Mouse (Mus musculus) CH12.LX (cell line): ENCODE data around the gene Son. TPM values are rescaled to one million over a fixed set of nuclear protein-coding genes. Genes with fewer than 3 reads are reported as not detected.

ENCODE experiments used
- DNase-seq: peaks from one replicate; pipeline ENCODE4 v3.0.0-alpha.2; 2013; ENCODE audit errors: extremely low read depth
- H3K27ac ChIP-seq: 2 replicates; pipeline ENCODE4 v1.5.1; 2012; ENCODE audit warnings: low read depth, mild to moderate bottlenecking, control low read depth, moderate library complexity; ENCODE audit not compliant: insufficient read depth
- H3K27me3 ChIP-seq: replicated peaks from 2 replicates; pipeline ENCODE3; 2012; ENCODE audit warnings: inconsistent platforms
- H3K36me3 ChIP-seq, 2 experiments: replicated peaks in 1 of 2; 2 replicates each; pipeline versions ENCODE3 to v1.6.1; 2012; ENCODE audit warnings: inconsistent platforms in 1 of 2, low read length in 1 of 2, mild to moderate bottlenecking in 1 of 2, mixed read lengths in 1 of 2, moderate library complexity in 1 of 2; ENCODE audit not compliant: control insufficient read depth in 1 of 2, insufficient read depth in 1 of 2
- H3K4me1 ChIP-seq, 2 experiments: 2 replicates each; pipeline ENCODE4 v1.6.1; 2012; ENCODE audit warnings: inconsistent platforms in 1 of 2, moderate library complexity in 1 of 2; ENCODE audit not compliant: insufficient read depth in 2 of 2, control insufficient read depth in 1 of 2
- H3K4me2 ChIP-seq: 2 replicates; pipeline ENCODE4 v1.6.1; 2012; ENCODE audit warnings: low read depth, mild to moderate bottlenecking, control low read depth; ENCODE audit not compliant: poor library complexity, insufficient read depth, severe bottlenecking
- H3K4me3 ChIP-seq, 3 experiments: fragments of 150-350 bp in 1 of 3; sonication (generic) in 1 of 3; replicated peaks in 1 of 3; 2 replicates each; pipeline versions ENCODE3 to v1.5.1; 2011 to 2012; ENCODE audit warnings: low read depth in 2 of 3, low read length in 2 of 3, mild to moderate bottlenecking in 2 of 3, moderate library complexity in 2 of 3, control low read depth in 1 of 3, improper control_type of control experiment in 1 of 3, inconsistent platforms in 1 of 3, mixed read lengths in 1 of 3; ENCODE audit not compliant: poor library complexity in 1 of 3
- H3K79me2 ChIP-seq: replicated peaks from 2 replicates; pipeline ENCODE4 v1.6.1; 2012; ENCODE audit warnings: mild to moderate bottlenecking, moderate library complexity; ENCODE audit not compliant: control insufficient read depth, poor library complexity, insufficient read depth, severe bottlenecking; ENCODE audit errors: extremely low read depth
- H3K9ac ChIP-seq: 2 replicates; pipeline ENCODE4 v1.6.1; 2012; ENCODE audit warnings: low read depth, mild to moderate bottlenecking, control low read depth, moderate library complexity; ENCODE audit not compliant: insufficient read depth
- H3K9me3 ChIP-seq: replicated peaks from 2 replicates; pipeline ENCODE3; 2012; ENCODE audit warnings: low read length, inconsistent platforms, mixed read lengths
- CHD1 ChIP-seq: IDR thresholded peaks from 2 replicates; pipeline ENCODE4 v1.6.1; 2012; ENCODE audit warnings: low read depth, low read length, improper control_type of control experiment, inconsistent platforms
- CHD2 ChIP-seq: IDR thresholded peaks from 2 replicates; pipeline ENCODE4 v1.6.1; 2011; ENCODE audit warnings: low read length, improper control_type of control experiment
- CTCF ChIP-seq, 2 experiments: IDR thresholded peaks in 1 of 2; conservative IDR thresholded peaks in 1 of 2; 2 replicates each; pipeline ENCODE4 v1.5.1; 2011 to 2012; ENCODE audit warnings: low read depth in 2 of 2, low read length in 2 of 2, improper control_type of control experiment in 1 of 2, inconsistent platforms in 1 of 2, mild to moderate bottlenecking in 1 of 2, moderate library complexity in 1 of 2
- E2F4 ChIP-seq: IDR thresholded peaks from 2 replicates; pipeline ENCODE4 v1.6.1; 2011; ENCODE audit warnings: low read depth, low read length, improper control_type of control experiment; ENCODE audit not compliant: insufficient replicate concordance
- EP300 ChIP-seq: IDR thresholded peaks from 2 replicates; pipeline ENCODE4 v1.6.1; 2011; ENCODE audit warnings: low read length, improper control_type of control experiment
- GABPA ChIP-seq: IDR thresholded peaks from 2 replicates; pipeline ENCODE4 v1.6.1; 2012; ENCODE audit warnings: low read depth, low read length, improper control_type of control experiment, inconsistent platforms; ENCODE audit not compliant: insufficient replicate concordance
- IRF4 ChIP-seq: IDR thresholded peaks from 2 replicates; pipeline ENCODE4 v1.6.1; 2014; ENCODE audit warnings: low read depth, mild to moderate bottlenecking, inconsistent platforms, low read length, improper control_type of control experiment
- JUN ChIP-seq: IDR thresholded peaks from 2 replicates; pipeline ENCODE4 v1.6.1; 2011; ENCODE audit warnings: low read depth, mild to moderate bottlenecking, low read length, improper control_type of control experiment, moderate library complexity; ENCODE audit not compliant: insufficient read depth
- MAX ChIP-seq: IDR thresholded peaks from 2 replicates; pipeline ENCODE4 v1.6.1; 2011; ENCODE audit warnings: low read length, improper control_type of control experiment
- MAZ ChIP-seq: IDR thresholded peaks from 2 replicates; pipeline ENCODE4 v1.6.1; 2012; ENCODE audit warnings: low read depth, mild to moderate bottlenecking, inconsistent platforms, low read length, improper control_type of control experiment, moderate library complexity
- MEF2A ChIP-seq: IDR thresholded peaks from 2 replicates; pipeline ENCODE4 v1.6.1; 2014; ENCODE audit warnings: low read depth, mild to moderate bottlenecking, inconsistent platforms, low read length, improper control_type of control experiment, borderline replicate concordance
- NELFE ChIP-seq: IDR thresholded peaks from 2 replicates; pipeline ENCODE4 v1.6.1; 2011; ENCODE audit warnings: low read depth, low read length, improper control_type of control experiment
- PAX5 ChIP-seq: IDR thresholded peaks from 2 replicates; pipeline ENCODE4 v1.6.1; 2012; ENCODE audit warnings: low read length, inconsistent platforms, mixed read lengths
- POLR2AphosphoS2 ChIP-seq: IDR thresholded peaks from 2 replicates; pipeline ENCODE4 v1.6.1; 2011; ENCODE audit warnings: low read depth, low read length, improper control_type of control experiment
- RAD21 ChIP-seq: IDR thresholded peaks from 2 replicates; pipeline ENCODE4 v1.6.1; 2011; ENCODE audit warnings: low read depth, mild to moderate bottlenecking, low read length, improper control_type of control experiment, moderate library complexity
- SIN3A ChIP-seq: IDR thresholded peaks from 2 replicates; pipeline ENCODE4 v1.6.1; 2012; ENCODE audit warnings: low read length, improper control_type of control experiment, inconsistent platforms
- TCF12 ChIP-seq: IDR thresholded peaks from 2 replicates; pipeline ENCODE4 v1.6.1; 2014; ENCODE audit warnings: low read depth, mild to moderate bottlenecking, inconsistent platforms, low read length, improper control_type of control experiment
- UBTF ChIP-seq: IDR thresholded peaks from 2 replicates; pipeline ENCODE4 v1.6.1; 2012; ENCODE audit warnings: low read depth, mild to moderate bottlenecking, inconsistent platforms, low read length, improper control_type of control experiment, moderate library complexity
- ZKSCAN1 ChIP-seq: IDR thresholded peaks from 2 replicates; pipeline ENCODE4 v1.6.1; 2012; ENCODE audit warnings: low read depth, inconsistent platforms, low read length, improper control_type of control experiment, borderline replicate concordance
- ZMIZ1 ChIP-seq: IDR thresholded peaks from 2 replicates; pipeline ENCODE4 v1.6.1; 2012; ENCODE audit warnings: low read depth, mild to moderate bottlenecking, inconsistent platforms, low read length, improper control_type of control experiment
- dilution Hi-C: fragments of 300-500 bp; cut with MboI; formaldehyde crosslinking; loops from 2 replicates; pipeline ENCODE4 v1.14.3; 2020; ENCODE audit warnings: low sequenced_read_pairs; ENCODE audit not compliant: extremely low pct_unique_long_range_greater_than_20kb, extremely low pct_ligation_motif_present
- in situ Hi-C: fragments of 300-500 bp; cut with MboI; formaldehyde crosslinking; loops from 3 replicates; pipeline ENCODE4 v1.14.3; 2019; ENCODE audit warnings: low sequenced_read_pairs, low pct_ligation_motif_present, low pct_unique_long_range_greater_than_20kb, mixed read lengths
- polyA plus RNA-seq: library from polyadenylated mRNA; unstranded; fragments of >175 nt; gene quantifications from 2 replicates; pipeline ENCODE4 v1.2.1, GENCODE M21; 2012; ENCODE audit warnings: low read depth; ENCODE audit not compliant: insufficient read length
- total RNA-seq, 2 experiments: library from RNA; depleted of rRNA; stranded (reverse); fragments of 300-350 nt in 1 of 2; fragments of >200 nt in 1 of 2; gene quantifications; 2 replicates each; pipeline ENCODE4 v1.2.3; 2012 to 2014

Gene Son
- total and polyA plus RNA-seq, 3 experiments: 126 to 271 (median 206) TPM

DNA sequence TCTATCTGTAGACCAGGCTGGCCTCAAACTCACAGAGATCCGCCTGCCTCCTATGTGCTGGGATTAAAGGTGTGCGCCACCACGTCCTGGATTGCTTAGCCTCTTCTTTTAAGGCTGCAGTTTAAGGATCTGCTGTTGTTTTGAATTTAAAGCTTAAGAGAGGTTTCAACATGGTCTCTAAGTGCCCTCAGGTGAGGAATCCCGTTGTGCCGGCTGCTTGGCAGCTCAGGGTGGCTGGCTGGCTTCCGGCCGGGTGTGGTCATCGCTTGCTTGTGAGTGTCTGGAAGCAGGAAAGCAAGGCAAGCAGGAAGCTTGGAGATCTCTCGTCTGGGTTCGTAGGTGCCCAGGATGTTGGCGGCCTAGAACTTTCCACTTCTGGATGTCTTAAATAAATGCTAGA lies 26.3 kb upstream of the Son start:
- in situ Hi-C loops: no loop called here
- H3K9ac ChIP-seq: no peak overlapping the region
- H3K4me2 ChIP-seq: no peak overlapping the region
- H3K27me3 ChIP-seq: no peaks in the 10 kb centered on the region
- dilution Hi-C loops: no loop called here
- no peak overlapping the region; the same call in 1 of the 2 replicates for H3K27ac ChIP-seq
- no peaks in the 10 kb centered on the region for H3K79me2 ChIP-seq
- H3K4me3 ChIP-seq: no peak overlapping the region
- TF ChIP-seq MEF2A (no peak), EP300 (no peak), CTCF (conservative IDR thresholded peaks at IDR 0.05 in 1 of 2, IDR thresholded peaks at IDR 0.05 in 1 of 2; ENCODE audit: low read depth in 2 of 2, low read length in 2 of 2) (no peak), CHD1 (no peak), MAX (no peak), JUN (no peak), GABPA (no peak), RAD21 (no peak)
- H3K4me1 ChIP-seq: peaks cover 5 to 26% of the 10 kb centered on the region in 2 experiments; a peak in 3 of 4 replicates
- H3K36me3 ChIP-seq: peaks cover 59 to 65% of the 10 kb centered on the region in 2 experiments
- no peaks in the 10 kb centered on the region for H3K9me3 ChIP-seq
- no peak for DNase-seq

DNA sequence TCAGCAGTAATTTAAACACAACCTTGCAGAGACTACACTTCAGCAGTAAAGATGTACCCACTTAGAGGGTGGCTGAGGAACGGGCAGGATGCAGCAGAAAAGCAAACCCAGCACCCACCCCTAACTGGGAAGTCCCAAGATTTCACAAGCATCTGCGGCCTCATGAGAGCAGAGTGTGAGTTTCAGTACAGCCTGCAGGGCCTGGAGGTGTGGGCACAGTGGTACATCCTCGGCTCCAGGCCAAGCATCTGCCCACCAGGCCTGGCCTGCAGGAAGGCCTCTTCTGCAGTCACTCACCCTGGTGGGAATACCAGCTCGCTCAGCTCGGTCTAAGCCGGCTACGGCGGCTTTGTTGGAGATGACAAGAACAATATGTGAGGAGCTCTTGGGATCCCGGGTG lies 24.2 kb upstream of the Son start:
- Histone ChIP-seq H3K36me3 (peaks cover 77 to 84% of the 10 kb centered on the region in 2 experiments), H3K4me3 (no peak overlapping the region), H3K4me1 (peaks cover 3 to 26% of the 10 kb centered on the region in 2 experiments; a peak in 3 of 4 replicates), H3K79me2 (no peaks in the 10 kb centered on the region; the same call in 1 of the 2 replicates), H3K27ac (no peak overlapping the region), H3K9ac (no peak overlapping the region), H3K4me2 (no peak overlapping the region), H3K27me3 (no peaks in the 10 kb centered on the region), H3K9me3 (no peaks in the 10 kb centered on the region)
- DNase-seq: no peak
- in situ Hi-C loops: no loop called here
- TF ChIP-seq IRF4 (no peak), UBTF (no peak), NELFE (no peak), CHD2 (no peak), POLR2AphosphoS2 (no peak), PAX5 (no peak), E2F4 (no peak), CTCF (conservative IDR thresholded peaks at IDR 0.05 in 1 of 2, IDR thresholded peaks at IDR 0.05 in 1 of 2; ENCODE audit: low read depth in 2 of 2, low read length in 2 of 2) (no peak), TCF12 (no peak), MAZ (no peak), EP300 (no peak), ZMIZ1 (no peak), ZKSCAN1 (no peak), SIN3A (no peak)
- dilution Hi-C loops: no loop called here
